Mouse (Mus musculus) splenic B cell, adult 2 months (primary cell): ENCODE data around the gene Nrd1.

ENCODE experiments used
- DNase-seq: peaks from one replicate; pipeline ENCODE4 v3.0.0-alpha.2; 2011; ENCODE audit warnings: low read depth, low spot score
- H3K27me3 ChIP-seq: 2 replicates; pipeline ENCODE4 v1.6.1; 2012; ENCODE audit warnings: mild to moderate bottlenecking, low read length, moderate library complexity, mixed read lengths; ENCODE audit not compliant: control insufficient read depth, poor library complexity, insufficient read depth, severe bottlenecking
- H3K36me3 ChIP-seq: 2 replicates; pipeline ENCODE4 v1.6.1; 2012; ENCODE audit warnings: mild to moderate bottlenecking, low read length, moderate library complexity, mixed read lengths; ENCODE audit not compliant: control insufficient read depth, poor library complexity, insufficient read depth, severe bottlenecking

The Nrd1 gene

GRCm38 (mm10) chr4:108999999-109000950 lies at the start of gene Nrd1:
Nrd1 (plus strand) TSS chr4:109000655.
- DNase-seq: peak; percentile 100
- H3K27me3 ChIP-seq: no peaks in the 10 kb centered on the region
- no peaks in the 10 kb centered on the region for H3K36me3 ChIP-seq

GRCm38 (mm10) chr4:108951663-108952062 lies 48.8 kb upstream of the Nrd1 start:
- no peaks in the 10 kb centered on the region for H3K27me3 ChIP-seq
- H3K36me3 ChIP-seq: no peaks in the 10 kb centered on the region
- DNase-seq: no peak

GRCm38 (mm10) chr4:108959696-108960095 lies 40.8 kb upstream of the Nrd1 start:
- no peak for DNase-seq
- Histone ChIP-seq H3K36me3 (no peaks in the 10 kb centered on the region), H3K27me3 (no peaks in the 10 kb centered on the region; the same call in 1 of the 2 replicates)

- no peaks in the 10 kb centered on the region; the same call in 1 of the 2 replicates for H3K27me3 ChIP-seq
Observed at GRCm38 (mm10) chr4:108960619-108961460, 39.6 kb upstream of the Nrd1 start.

GRCm38 (mm10) chr4:108963017-108963416 lies 37.4 kb upstream of the Nrd1 start:
- Histone ChIP-seq H3K36me3 (no peaks in the 10 kb centered on the region), H3K27me3 (no peaks in the 10 kb centered on the region; the same call in 1 of the 2 replicates)
- no peak for DNase-seq

More at GRCm38 (mm10) chr4:108960619-108961460, 39.6 kb upstream of the Nrd1 start:
- no peak for DNase-seq
- H3K36me3 ChIP-seq: no peaks in the 10 kb centered on the region

GRCm38 (mm10) chr4:108969517-108969916 lies 30.9 kb upstream of the Nrd1 start:
- Histone ChIP-seq H3K27me3 (no peaks in the 10 kb centered on the region), H3K36me3 (no peaks in the 10 kb centered on the region)
- DNase-seq: no peak

GRCm38 (mm10) chr4:108971054-108971453 lies 29.4 kb upstream of the Nrd1 start:
- Histone ChIP-seq H3K36me3 (no peaks in the 10 kb centered on the region), H3K27me3 (no peaks in the 10 kb centered on the region)
- no peak for DNase-seq

- H3K36me3 ChIP-seq: no peaks in the 10 kb centered on the region
- H3K27me3 ChIP-seq: no peaks in the 10 kb centered on the region
- peak; percentile 61 for DNase-seq
Observed at GRCm38 (mm10) chr4:108976458-108977071, 23.9 kb upstream of the Nrd1 start.

GRCm38 (mm10) chr4:108986833-108987472 lies 13.5 kb upstream of the Nrd1 start:
- DNase-seq: peak; percentile 13

GRCm38 (mm10) chr4:108987473-108987842 lies 13.0 kb upstream of the Nrd1 start:
- Histone ChIP-seq H3K36me3 (no peaks in the 10 kb centered on the region), H3K27me3 (no peaks in the 10 kb centered on the region)
- DNase-seq: peak; percentile 47

More at GRCm38 (mm10) chr4:108986833-108987472, 13.5 kb upstream of the Nrd1 start:
- Histone ChIP-seq H3K27me3 (no peaks in the 10 kb centered on the region), H3K36me3 (no peaks in the 10 kb centered on the region)

GRCm38 (mm10) chr4:108989430-108989829 lies 11.0 kb upstream of the Nrd1 start:
- Histone ChIP-seq H3K36me3 (no peaks in the 10 kb centered on the region), H3K27me3 (no peaks in the 10 kb centered on the region)
- DNase-seq: no peak

GRCm38 (mm10) chr4:108990032-108990431 lies 10.4 kb upstream of the Nrd1 start:
- no peaks in the 10 kb centered on the region for H3K27me3 ChIP-seq
- no peak for DNase-seq
- no peaks in the 10 kb centered on the region for H3K36me3 ChIP-seq

GRCm38 (mm10) chr4:108990571-108990970 lies 9.9 kb upstream of the Nrd1 start:
- no peak for DNase-seq
- Histone ChIP-seq H3K27me3 (no peaks in the 10 kb centered on the region), H3K36me3 (no peaks in the 10 kb centered on the region)

- DNase-seq: no peak
- H3K27me3 ChIP-seq: no peaks in the 10 kb centered on the region
- H3K36me3 ChIP-seq: no peaks in the 10 kb centered on the region
Observed at GRCm38 (mm10) chr4:108991811-108992210, 8.6 kb upstream of the Nrd1 start.
